Mouse (Mus musculus): ENCODE measurements around the gene Tnfsf12. TPM values are rescaled to one million over a fixed set of nuclear protein-coding genes. Genes with fewer than 3 reads are reported as not detected.
"Not testable (repeated sequence)": the region's sequence is repeated elsewhere in the genome, so short reads cannot be mapped to it uniquely, and the experiment has no call there.

The Tnfsf12 gene
- not detected in 2 replicates for total RNA-seq (2017)

DNA sequence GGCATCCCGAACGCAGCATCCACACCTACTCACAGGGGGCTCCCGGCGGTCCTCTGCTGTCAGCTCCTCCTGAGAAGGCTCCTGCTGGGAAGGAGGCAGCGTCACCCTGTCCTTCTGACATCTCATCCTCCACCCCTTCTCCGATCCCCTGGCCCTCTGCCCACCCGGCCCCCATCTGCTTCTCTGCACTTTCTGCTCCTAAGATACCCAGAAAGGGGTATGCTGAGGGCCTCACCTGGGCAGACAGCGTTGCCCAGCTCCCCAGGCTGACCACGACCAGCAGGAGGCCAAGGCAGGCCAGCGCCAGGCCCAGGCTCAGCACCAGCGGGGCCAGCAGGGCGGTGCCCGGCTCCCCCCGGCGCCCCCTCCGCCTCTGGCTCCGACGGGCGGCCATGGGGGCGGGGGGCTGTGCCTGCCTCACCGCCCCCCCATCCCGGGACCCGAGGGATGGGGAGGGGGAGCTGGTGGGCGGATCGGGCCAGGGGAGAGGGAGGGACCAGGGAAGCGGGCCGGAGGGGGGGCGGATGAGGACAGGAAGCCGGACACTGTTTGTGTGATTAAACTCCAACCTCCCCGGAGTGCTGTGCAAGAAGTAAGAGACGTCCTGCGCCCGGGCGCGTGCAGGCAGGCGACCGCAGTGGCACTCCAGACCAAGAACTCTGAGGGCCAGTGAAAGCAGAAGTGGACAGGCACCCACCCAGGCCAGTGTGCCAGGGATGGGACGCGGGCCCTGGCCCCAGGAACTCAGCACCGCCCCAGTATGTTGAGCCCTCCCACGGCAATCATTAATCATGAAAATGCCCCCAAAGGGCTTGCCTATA, at the start of gene Tnfsf12, which contains the start of gene Tnfsfm13:
Gene Tnfsf12 (minus strand): TSS at position 489 of the 821 bp plus-strand sequence.
Gene Tnfsfm13 (minus strand): TSS at position 738 of the 821 bp plus-strand sequence.
- ATAC-seq (replicated peaks; ENCODE audit: low read depth, poor library complexity, severe bottlenecking), result peak; percentile 91

- ATAC-seq (replicated peaks; ENCODE audit: low read depth, poor library complexity, severe bottlenecking), result not testable (repeated sequence)
Measured at GRCm38 (mm10) chr11:69731408-69731807, 35.8 kb upstream of the Tnfsf12 start.

GRCm38 (mm10) chr11:69729063-69729462, 33.4 kb upstream of the Tnfsf12 start:
- ATAC-seq (replicated peaks; ENCODE audit: low read depth, poor library complexity, severe bottlenecking), result peak; percentile 69

DNA sequence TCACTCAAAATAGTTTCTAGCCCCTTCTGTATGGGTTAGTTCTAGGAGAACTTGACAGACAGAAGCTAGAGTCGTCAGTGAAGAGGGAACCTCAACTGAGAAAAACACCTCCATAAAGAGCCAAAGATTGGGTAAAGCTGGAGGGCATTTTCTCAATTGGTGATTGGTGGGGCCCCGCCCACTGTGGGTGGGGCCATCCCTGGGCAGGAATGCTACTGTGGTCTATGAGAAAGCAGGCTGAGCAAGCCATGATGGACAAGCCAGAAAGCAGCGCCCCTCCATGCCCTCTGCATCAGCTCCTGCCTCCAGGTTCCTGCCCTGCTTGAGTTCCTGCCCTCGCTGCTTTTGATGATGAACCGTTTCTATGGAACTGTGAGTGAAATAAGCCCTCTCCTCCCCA, 30.3 kb upstream of the Tnfsf12 start:
- ATAC-seq (replicated peaks; ENCODE audit: low read depth, poor library complexity, severe bottlenecking), result no peak

DNA sequence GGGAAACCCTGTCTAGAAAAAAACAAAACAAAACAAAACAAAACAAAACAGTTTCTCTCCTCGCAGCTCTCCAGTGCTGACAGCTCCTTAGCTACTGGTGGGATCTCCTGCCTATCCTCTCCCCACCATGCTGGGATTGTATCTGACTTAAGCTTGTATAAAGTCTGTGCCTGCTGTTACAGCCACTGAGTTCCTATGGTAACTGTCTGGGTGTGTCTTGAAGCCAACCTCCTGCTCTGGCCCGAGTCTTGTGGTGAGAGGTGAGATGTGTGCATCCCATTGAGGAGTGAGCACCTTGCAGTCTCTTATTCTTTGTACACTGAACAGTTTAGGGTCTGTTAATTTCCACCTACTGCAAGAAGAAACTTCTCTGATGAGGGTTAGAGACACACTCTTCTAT, 27.4 kb upstream of the Tnfsf12 start:
- no peak for ATAC-seq (replicated peaks; ENCODE audit: low read depth, poor library complexity, severe bottlenecking)

GRCm38 (mm10) chr11:69720852-69721251, 25.2 kb upstream of the Tnfsf12 start:
- no peak for ATAC-seq (replicated peaks; ENCODE audit: low read depth, poor library complexity, severe bottlenecking)

DNA sequence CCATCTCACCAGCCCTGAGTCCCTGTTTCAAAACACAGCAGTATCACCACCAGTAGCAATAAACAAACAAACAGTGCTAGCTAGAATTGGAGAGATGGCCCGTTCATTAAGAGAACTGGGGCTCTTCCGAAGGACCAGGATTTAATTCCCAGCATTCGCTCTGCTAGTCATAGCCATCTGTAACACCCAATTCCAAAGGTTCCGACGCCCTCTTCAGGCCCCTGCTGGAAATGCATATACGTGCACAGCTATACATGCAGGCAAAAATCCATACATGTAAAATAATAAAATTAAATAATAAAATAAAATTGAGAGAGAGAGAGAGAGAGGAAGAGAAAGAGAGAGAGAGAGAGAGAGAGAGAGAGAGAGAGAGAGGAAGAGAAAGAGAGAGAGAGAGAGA, 23.8 kb upstream of the Tnfsf12 start:
- no peak for ATAC-seq (replicated peaks; ENCODE audit: low read depth, poor library complexity, severe bottlenecking)

- no peak for ATAC-seq (replicated peaks; ENCODE audit: low read depth, poor library complexity, severe bottlenecking)
Measured at GRCm38 (mm10) chr11:69718661-69719060, 23.0 kb upstream of the Tnfsf12 start.

DNA sequence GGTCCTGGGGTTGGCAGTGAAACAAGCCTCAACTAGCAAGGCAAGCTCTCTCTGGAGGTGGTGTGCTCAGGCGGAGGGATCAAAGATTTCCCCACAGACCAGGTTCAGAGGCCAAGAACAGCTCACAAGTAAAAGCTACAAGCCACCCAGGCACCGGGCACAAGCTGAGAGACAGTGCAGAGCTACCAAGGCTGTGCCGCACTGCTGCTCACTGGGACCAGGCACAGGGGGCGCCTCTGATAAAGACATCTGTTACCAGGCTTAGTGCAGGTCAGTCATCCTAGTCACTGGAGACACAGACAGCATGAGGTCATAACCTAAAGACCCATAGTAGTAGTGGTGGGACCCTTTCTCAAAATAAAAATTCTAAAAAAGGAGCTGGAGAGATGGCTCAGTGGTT, 21.3 kb upstream of the Tnfsf12 start:
- no peak for ATAC-seq (replicated peaks; ENCODE audit: low read depth, poor library complexity, severe bottlenecking)

DNA sequence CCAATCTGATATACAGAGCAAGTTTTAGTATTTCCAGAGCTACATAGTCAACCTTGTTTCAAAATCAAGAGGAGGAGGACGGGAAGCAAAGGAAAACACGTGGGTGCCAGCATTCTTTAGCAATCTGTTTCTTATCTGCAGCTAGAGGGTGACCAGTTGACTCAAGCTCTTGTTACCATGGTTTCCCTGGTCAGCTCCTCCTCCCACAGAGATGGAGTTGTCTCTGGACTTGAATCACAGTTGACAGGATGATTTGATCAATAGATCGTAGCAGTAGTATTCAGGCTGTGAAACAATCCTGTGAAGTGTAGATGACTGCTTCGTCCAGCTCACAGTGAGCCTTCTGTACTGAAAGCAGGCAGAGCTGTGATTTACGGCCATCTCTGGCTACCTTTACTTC, 20.3 kb upstream of the Tnfsf12 start:
- ATAC-seq (replicated peaks; ENCODE audit: low read depth, poor library complexity, severe bottlenecking), result no peak

GRCm38 (mm10) chr11:69715482-69715881, 19.8 kb upstream of the Tnfsf12 start:
- ATAC-seq (replicated peaks; ENCODE audit: low read depth, poor library complexity, severe bottlenecking), result no peak

DNA sequence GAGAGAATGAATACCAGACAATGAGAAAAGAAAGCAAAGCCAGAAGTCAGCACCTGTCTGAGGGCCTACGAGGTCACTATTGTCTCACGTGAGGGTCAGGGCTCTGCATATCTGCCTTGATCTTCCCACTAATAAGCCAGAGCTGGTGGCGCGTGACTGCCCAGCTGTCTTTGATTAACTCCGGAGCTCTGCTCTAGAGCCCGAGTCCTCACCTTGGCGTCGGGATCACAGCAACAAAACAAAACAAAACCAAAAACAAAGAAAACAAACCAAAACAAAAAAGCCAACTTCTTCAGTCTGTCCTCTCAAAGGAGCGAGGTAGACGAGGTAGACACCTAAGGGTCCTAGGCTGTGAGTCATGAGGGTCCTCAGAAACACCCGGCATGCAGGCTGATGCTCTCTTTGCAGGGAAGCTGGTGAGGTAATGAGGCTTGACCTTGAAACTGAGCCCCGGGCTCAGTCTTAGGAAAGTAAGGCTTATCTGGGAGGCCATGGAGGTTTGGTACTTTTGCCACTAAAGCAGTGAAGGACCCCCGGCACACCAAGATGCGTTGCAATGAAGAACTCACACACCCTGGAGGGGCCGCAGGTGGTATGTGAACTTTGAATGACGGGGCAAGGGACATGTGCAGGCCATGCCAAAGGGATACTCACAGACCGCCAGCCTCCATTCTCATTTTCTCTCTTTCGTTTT, 19.1 kb upstream of the Tnfsf12 start:
- no peak for ATAC-seq (replicated peaks; ENCODE audit: low read depth, poor library complexity, severe bottlenecking)

DNA sequence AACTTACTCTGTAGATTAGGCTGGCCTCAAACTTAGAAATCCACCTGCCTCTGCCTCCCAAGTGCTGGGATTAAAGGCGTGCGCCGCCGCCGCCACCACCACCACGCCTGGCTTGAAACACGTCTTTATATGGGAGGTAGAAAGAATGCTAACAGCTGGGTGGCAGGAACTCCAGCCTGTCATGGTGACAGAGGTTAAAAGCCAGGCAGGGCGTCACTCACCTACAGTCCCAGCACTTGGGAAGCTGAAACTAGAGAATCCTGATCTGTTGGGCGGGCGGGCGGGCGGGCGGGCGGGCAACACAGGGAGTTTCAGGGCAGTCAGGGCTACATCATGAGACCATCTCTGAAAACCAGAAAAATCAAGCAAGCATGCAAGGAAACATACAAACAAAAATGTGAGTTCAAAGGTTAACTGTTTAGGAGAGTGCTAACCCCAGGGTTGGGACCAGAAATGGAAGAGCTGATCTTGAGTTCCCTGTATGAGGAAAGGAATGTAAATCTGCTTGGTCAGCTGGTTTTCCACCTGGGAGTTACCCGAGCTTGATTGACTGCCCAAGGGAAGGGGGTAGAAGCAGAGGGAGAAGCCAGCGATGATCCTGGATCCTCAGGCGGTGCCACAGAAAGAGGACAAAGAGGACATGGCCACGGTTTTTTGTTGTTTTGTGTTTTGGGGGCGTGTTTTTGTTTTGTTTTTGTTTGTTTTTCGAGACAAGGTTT, 17.5 kb upstream of the Tnfsf12 start:
- ATAC-seq (replicated peaks; ENCODE audit: low read depth, poor library complexity, severe bottlenecking), result no peak

GRCm38 (mm10) chr11:69711082-69711481, 15.4 kb upstream of the Tnfsf12 start:
- no peak for ATAC-seq (replicated peaks; ENCODE audit: low read depth, poor library complexity, severe bottlenecking)

DNA sequence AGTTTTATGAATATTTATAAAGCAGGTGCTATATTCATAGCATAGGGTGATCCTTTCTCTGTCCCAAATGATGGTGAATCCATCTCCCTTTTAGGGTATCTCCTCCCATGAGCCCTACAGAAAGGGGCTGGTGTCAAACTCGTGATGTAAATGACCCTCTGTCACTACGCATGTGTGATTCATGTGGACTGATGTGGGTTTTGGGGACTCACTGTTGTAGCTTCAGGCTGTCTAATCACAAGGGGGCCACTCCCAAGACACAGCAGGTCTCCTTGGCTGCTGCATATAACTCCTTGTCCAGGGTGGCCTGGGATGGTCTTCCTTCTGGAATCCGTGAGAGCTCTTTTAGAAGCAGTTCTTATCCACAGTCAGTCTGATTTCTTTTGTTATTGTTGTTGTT, 14.8 kb upstream of the Tnfsf12 start:
- no peak for ATAC-seq (replicated peaks; ENCODE audit: low read depth, poor library complexity, severe bottlenecking)

DNA sequence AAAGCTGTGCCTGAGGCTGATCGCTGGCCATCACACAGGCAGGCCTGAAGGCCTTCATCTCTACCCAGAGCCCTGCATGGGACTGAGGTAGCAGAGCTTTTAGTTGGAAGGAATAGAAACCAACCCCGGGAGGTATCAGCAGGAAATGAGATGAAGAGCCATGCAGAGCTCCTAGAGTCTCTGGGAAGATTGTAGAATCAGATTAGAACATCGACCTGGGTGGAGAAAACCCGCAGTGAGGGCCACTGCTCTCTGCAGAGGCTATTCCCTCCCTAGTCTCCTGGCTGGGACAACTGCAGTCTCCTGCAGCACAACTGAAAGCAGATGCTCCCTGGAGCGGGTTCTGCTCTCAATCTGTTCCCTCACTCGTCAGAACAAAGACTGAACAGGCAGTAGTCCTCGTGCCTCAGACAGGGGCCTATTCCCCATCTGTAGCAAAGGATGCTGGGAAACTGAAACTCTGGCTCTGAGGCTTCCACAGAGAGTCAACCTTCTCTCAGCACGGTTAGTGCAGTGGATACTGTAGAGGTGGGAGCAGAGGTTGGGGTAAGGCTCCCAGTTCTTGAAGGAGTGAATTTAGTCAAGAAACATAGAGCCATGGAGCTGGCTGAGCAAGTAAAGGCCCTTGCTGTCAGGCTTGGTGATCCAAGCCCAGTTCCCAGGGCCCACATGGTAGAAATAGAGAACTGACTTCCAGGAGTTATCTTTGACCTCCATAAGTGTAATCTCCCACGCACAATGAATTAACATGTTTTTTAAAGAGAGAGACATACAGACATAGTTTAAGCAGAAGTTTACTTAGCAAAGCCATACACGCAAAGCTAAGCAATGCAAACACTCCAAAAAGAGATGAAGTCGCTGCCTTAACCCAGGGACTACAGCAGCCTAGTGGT, 14.2 kb upstream of the Tnfsf12 start:
- 0 out of 2 replicates have a peak, but pooled peaks have one; percentile 11 for ATAC-seq (replicated peaks; ENCODE audit: low read depth, poor library complexity, severe bottlenecking)

DNA sequence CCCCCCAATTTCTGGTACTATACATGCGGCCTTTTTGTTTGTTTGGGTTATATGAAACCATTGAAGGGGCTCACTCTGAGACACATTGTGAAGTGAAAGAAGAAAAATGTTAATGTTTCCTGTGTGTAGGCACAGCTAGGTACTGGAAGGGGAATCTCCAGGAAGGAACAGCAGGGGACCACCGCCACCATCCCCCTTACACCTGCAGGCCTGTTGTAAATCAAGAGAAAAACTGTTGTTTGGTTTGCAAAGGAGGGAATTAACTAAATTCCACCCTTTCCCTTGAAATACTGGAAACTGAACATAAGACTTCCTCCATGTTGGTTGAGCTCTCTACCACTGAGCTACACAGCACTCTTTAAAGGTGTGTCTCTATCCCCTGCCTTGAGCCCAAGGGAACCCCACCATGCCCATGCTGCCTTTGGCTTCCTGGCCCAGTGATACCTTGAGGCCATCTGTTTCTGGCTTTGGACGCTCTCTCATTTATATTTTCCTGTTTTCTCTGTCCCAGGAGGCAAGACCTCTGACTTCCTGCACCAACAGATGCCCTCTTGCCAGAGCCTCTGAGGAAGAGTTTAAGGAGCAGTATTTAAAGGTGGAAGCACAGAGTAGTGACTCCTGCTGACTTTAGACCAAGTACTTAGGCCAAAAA, 13.1 kb upstream of the Tnfsf12 start:
- no peak for ATAC-seq (replicated peaks; ENCODE audit: low read depth, poor library complexity, severe bottlenecking)

DNA sequence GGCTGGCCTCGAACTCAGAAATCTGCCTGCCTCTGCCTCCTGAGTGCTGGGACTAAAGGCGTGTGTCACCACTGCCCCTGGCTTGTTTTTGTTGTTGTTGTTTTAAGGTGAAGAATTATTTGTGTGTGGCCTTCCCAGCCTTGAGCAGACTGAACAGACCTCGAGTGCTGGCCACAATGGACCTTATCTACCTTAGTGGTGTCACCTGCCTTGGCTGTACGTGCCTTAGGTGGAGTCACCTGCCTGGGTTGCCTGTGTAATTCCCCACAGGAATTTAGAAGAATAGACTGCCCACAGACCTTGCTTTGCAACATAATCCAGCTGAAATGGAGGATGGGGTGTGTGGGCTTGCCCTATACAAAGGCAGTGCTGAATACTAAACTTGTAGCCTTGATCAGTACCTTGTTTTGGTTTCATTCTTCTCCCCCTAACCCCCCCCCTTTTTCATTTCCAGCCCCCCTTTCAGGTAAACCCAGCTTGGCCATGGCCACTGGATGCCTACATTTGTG, 12.3 kb upstream of the Tnfsf12 start:
- no peak for ATAC-seq (replicated peaks; ENCODE audit: low read depth, poor library complexity, severe bottlenecking)

DNA sequence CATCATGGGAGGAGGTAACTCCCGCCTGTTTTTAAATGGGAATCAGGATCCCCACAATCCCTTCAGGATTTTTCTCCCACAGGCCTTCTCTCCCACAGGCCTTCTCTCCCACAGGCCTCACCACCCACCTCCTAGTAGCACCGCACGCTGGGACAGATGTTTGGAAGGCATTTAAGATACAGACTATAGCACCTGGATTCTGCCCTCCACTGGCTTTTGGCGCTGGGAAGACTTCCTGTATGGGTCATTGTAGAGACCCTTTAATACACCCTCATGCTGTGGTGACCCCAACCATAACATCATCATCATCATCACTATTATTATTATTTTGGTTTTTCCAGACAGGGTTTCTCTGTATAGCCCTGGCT, 11.8 kb upstream of the Tnfsf12 start:
- ATAC-seq (replicated peaks; ENCODE audit: low read depth, poor library complexity, severe bottlenecking), result no peak

All from common myeloid progenitor, adult 5-6 weeks (primary cell).